Mouse (Mus musculus) heart, postnatal 0 days (tissue): ENCODE results near the gene Gjb5. TPM values are rescaled to one million over a fixed set of nuclear protein-coding genes. Genes with fewer than 3 reads are reported as not detected.

Source experiments
- ATAC-seq: fragments of 200-750 bp; cut with Nextera tagmentation; 2 replicates; pipeline ENCODE4 v1.8.0; 2017; ENCODE audit warnings: low read depth, moderate number of reproducible peaks, moderate library complexity; ENCODE audit not compliant: insufficient read depth
- DNase-seq: peaks from one replicate; pipeline ENCODE4 v3.0.0-alpha.2; 2016; ENCODE audit warnings: low spot score
- H3K27ac ChIP-seq: fragments of 300-500 bp; sonication (generic); 2 replicates; pipeline ENCODE4 v1.5.1; 2014; ENCODE audit warnings: low read depth, mild to moderate bottlenecking
- H3K27me3 ChIP-seq: fragments of 300-500 bp; sonication (generic); 2 replicates; pipeline ENCODE4 v1.6.1; 2014; ENCODE audit warnings: low read length, mixed read lengths; ENCODE audit not compliant: control insufficient read depth, insufficient read depth
- H3K36me3 ChIP-seq: fragments of 300-500 bp; sonication (generic); replicated peaks from 2 replicates; pipeline ENCODE4 v1.6.1; 2014; ENCODE audit warnings: low read length, mixed read lengths; ENCODE audit not compliant: control insufficient read depth, insufficient read depth
- H3K4me1 ChIP-seq: fragments of 300-500 bp; sonication (generic); 2 replicates; pipeline ENCODE4 v1.6.1; 2014; ENCODE audit warnings: antibody characterized with exemption; ENCODE audit not compliant: control insufficient read depth, insufficient read depth
- H3K4me2 ChIP-seq: fragments of 300-500 bp; sonication (generic); 2 replicates; pipeline ENCODE4 v1.6.1; 2014; ENCODE audit warnings: low read depth, mild to moderate bottlenecking, low read length, moderate library complexity
- H3K4me3 ChIP-seq: fragments of 300-500 bp; sonication (generic); 2 replicates; pipeline ENCODE4 v1.5.1; 2014; ENCODE audit warnings: low read depth, low read length
- H3K9ac ChIP-seq: fragments of 300-500 bp; sonication (generic); replicated peaks from 2 replicates; pipeline ENCODE4 v1.6.1; 2014; ENCODE audit warnings: low read depth, low read length, mixed read lengths
- H3K9me3 ChIP-seq: fragments of 300-500 bp; sonication (generic); replicated peaks from 2 replicates; pipeline ENCODE4 v1.6.1; 2016; ENCODE audit warnings: low read length; ENCODE audit not compliant: control insufficient read depth
- CTCF ChIP-seq: IDR thresholded peaks from 2 replicates; pipeline ENCODE4 v1.5.1; 2016; ENCODE audit warnings: antibody characterized with exemption, control low read depth, low read depth
- EP300 ChIP-seq: IDR thresholded peaks from 2 replicates; pipeline ENCODE4 v1.6.1; 2016; ENCODE audit warnings: antibody characterized with exemption, low read depth
- WGBS: fragments of 180-500 bp; shearing (Covaris S2); extraction: QIAGEN DNeasy Blood & Tissue Kit; methylation state at CpG from one replicate; pipeline ENCODE4 v1.1.7; 2014; 5-methylcytosine and 5-hydroxymethylcytosine counted together
- polyA plus RNA-seq: library from polyadenylated mRNA; unstranded; fragments of >200 nt; fragmentation: Nextera tagmentation; extraction: Ambion mirVana; gene quantifications from 2 replicates; pipeline ENCODE4 v1.2.1, GENCODE M21; 2015
- total RNA-seq: library from RNA; depleted of rRNA; stranded (reverse); fragments of >200 nt; gene quantifications from 2 replicates; pipeline ENCODE4 v1.2.3, GENCODE M21; 2014; ENCODE audit warnings: low replicate concordance

Gjb5 gene
- total and polyA plus RNA-seq, 2 experiments from 2014 or later = 0.51 to 2.7 TPM

- Histone ChIP-seq H3K9ac (no peak overlapping the region), H3K9me3 (no peaks in the 10 kb centered on the region), H3K4me1 (no peaks in the 10 kb centered on the region), H3K27ac (no peak overlapping the region), H3K4me2 (no peak overlapping the region), H3K27me3 (peaks cover 7% of the 10 kb centered on the region), H3K36me3 (no peaks in the 10 kb centered on the region), H3K4me3 (no peak overlapping the region)
- no peak for ATAC-seq
- 79% methylated on average over 3 of the region's 3 CpGs for WGBS
- no peak for DNase-seq
- TF ChIP-seq EP300 (no peak), CTCF (no peak)
Observed at GRCm38 (mm10) chr4:127362520-127362919, 4.5 kb upstream of the Gjb5 start.

GRCm38 (mm10) chr4:127354506-127355485 lies 3.2 kb downstream of the Gjb5 start:
- WGBS = 50% methylated on average over 15 of the region's 15 CpGs
- Histone ChIP-seq H3K9me3 (no peaks in the 10 kb centered on the region), H3K36me3 (no peaks in the 10 kb centered on the region), H3K9ac (no peak overlapping the region), H3K4me1 (no peaks in the 10 kb centered on the region), H3K27ac (no peak overlapping the region), H3K27me3 (peaks cover 4% of the 10 kb centered on the region), H3K4me3 (no peak overlapping the region), H3K4me2 (no peak overlapping the region)
- TF ChIP-seq CTCF (no peak), EP300 (no peak)
- ATAC-seq = peak; percentile 35; the same call in 1 of the 2 replicates
- peak; percentile 7 for DNase-seq

- Histone ChIP-seq H3K4me2 (no peak within 1 kb of the TSS), H3K27ac (no peak within 1 kb of the TSS), H3K4me3 (no peak within 1 kb of the TSS), H3K36me3 (no peaks in the 10 kb centered on the region), H3K4me1 (no peaks in the 10 kb centered on the region), H3K9ac (no peak within 1 kb of the TSS), H3K9me3 (no peaks in the 10 kb centered on the region), H3K27me3 (no peaks in the 10 kb centered on the region; the same call in 1 of the 2 replicates)
- DNase-seq (no peak), ATAC-seq (no peak)
- 63% methylated on average over 8 of the region's 8 CpGs for WGBS
- no peak for TF ChIP-seq EP300
- TF ChIP-seq CTCF = no peak
Observed at GRCm38 (mm10) chr4:127353951-127354438, 4.0 kb downstream of the Gjb5 start, which contains the start of gene Gjb4. Gene Gjb4 (minus strand): TSS chr4:127354081.

- Histone ChIP-seq H3K9ac (no peak overlapping the region), H3K4me2 (no peak overlapping the region), H3K27ac (no peak overlapping the region), H3K4me3 (no peak overlapping the region), H3K4me1 (no peaks in the 10 kb centered on the region), H3K9me3 (no peaks in the 10 kb centered on the region), H3K27me3 (no peaks in the 10 kb centered on the region), H3K36me3 (no peaks in the 10 kb centered on the region)
- 31% methylated on average over 1 of the region's 1 CpGs for WGBS
- ATAC-seq (no peak), DNase-seq (no peak)
- TF ChIP-seq EP300 = no peak
- no peak for TF ChIP-seq CTCF
Observed at GRCm38 (mm10) chr4:127352594-127352993, 5.4 kb downstream of the Gjb5 start.

GRCm38 (mm10) chr4:127349560-127350300 lies 8.3 kb downstream of the Gjb5 start:
- Histone ChIP-seq H3K27me3 (no peaks in the 10 kb centered on the region), H3K36me3 (no peaks in the 10 kb centered on the region), H3K4me2 (no peak overlapping the region), H3K27ac (no peak overlapping the region), H3K4me3 (no peak overlapping the region), H3K9me3 (no peaks in the 10 kb centered on the region), H3K4me1 (no peaks in the 10 kb centered on the region), H3K9ac (no peak overlapping the region)
- no peak for ATAC-seq
- no peak for DNase-seq
- TF ChIP-seq EP300 (no peak), CTCF (no peak)
- WGBS = 54% methylated on average over 4 of the region's 4 CpGs
